Mouse (Mus musculus): ENCODE results near the gene Rsph3a.
A peak's percentile ranks its signal among the peaks of the same experiment; 100 is the strongest.

Rsph3a gene

DNA sequence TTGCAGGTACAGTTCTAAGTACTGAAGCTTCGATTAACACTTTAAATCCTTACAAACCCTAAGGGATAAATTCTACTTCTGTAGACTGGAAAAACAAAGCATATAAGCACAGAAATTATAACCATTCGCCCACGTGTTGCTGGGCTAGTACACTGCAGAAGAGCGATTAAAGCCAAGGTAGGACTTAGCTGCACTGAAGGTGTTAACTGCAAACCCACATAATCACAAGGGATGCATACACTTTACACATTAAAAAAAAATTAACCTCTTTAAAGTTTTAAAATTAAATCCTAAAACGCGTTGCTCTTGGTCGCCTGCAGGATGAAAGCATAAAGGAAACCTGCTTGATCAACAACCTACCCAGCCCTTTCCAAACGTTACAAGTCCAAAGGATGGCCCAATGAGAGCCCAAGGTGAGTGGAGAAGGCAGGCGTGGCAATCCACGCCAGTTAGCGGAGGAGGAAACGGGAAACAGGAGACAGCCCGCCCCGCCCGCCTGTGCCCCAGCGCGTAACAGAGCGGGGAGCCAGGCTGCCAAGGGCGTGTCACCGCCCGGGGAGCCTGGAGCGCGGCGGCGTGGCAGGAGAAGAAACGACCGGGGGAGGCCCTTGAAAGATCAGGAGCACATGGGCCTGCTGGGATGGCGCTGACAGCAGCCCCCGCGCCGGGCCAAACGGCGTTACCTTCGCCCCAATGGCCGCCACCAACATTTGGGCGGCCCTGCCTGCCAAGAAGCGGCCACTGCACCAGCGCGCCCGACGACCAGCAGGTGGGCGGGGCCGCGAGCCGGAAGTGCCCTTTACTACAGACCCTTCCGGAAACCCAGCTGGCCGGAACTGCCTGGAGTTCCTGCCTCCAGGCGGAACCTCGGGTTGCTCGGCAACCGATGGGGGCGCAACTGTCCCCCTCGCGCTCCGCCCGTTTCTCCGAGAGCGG, at the start of gene Rsph3a:
Gene Rsph3a, plus strand, starts transcription at position 498 of the 936 bp plus-strand sequence.
- DNase-seq, result peak; percentile 82 to 86

DNA sequence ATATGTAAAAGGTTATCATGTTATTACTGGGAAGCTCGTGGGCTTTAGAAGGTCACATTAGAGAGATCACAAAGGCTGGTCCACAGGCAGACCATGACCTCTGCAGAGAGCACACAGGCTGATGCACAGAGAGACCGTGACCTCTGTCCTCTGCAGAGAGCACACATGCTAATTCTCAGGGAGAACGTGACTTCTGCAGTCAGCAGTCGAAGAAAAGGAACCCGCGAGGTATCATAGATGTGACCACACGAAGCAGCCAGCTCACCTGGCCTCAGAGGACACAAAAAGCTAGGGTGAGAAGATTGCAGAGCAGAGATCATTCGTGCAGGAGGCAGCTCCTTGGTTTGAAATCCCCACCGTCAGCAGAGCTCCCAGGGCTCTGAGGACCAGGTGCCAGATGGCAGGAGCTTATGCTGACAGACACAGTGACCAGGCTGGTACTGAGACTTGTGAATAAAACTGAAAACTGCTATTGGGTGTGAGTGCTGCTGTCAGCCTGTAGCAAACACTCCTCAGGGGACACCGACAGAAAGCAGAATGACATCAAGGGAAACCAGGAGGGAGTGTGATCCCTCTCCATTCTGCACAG, 49.3 kb upstream of the Rsph3a start:
- DNase-seq, result no peak

DNA sequence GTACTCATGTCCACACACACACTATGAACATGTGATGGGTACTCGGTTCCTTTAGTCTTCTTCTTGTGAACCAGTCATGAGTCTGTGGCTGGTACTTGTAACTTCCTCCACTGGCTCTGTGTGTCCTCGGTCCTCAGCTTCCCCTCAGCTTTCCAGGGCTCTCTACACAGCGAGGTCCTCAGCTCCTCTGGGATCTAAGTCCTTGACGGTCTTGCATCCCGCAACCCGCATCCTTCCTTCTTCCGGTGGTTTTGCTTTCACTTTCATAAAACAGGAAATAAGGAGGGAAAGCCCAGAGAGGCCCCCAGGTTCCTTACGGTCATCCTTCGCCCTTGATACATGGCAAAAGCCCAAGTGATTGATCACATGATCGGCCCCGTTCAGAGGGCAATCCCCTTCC, 48.3 kb upstream of the Rsph3a start:
- DNase-seq, result no peak

DNA sequence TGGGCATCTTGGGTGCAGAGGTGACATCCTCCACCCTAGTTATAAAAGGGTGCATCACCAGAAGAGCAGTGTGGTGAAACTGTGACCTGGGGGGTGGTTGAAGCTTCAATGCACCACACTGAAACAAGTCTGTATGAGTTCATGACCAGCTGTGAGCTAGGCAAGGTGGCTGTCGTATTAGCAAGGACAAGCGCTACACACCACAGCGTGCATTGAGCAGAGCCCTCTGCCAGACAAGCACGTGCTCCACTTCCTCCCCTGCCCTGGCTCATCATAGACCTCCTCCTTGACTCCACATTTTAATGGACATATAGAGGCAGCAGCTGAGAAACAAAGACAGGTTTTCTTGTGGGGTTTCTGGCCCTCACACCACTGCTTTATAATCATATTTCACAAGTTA, 47.7 kb upstream of the Rsph3a start:
- no peak for DNase-seq

DNA sequence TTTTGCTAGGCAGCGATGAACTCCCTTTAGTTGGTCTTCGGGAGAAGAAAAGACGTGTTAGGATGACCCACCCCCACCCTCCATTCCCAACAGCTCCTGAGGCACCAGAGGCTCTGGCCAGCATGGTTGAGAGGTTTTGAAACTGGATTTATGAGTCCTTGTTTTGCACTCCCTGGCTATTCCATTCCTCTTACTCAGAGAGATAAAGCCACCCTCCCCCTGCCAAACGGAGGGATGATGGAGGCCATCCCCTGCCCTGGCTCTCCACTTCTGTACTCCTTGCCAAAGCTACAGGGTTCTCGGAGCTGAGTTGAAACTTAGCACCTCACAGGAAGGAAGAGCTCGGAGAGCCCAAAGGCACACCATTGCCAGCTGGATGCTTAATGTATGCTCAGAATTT, 46.2 kb upstream of the Rsph3a start:
- DNase-seq, result no peak

DNA sequence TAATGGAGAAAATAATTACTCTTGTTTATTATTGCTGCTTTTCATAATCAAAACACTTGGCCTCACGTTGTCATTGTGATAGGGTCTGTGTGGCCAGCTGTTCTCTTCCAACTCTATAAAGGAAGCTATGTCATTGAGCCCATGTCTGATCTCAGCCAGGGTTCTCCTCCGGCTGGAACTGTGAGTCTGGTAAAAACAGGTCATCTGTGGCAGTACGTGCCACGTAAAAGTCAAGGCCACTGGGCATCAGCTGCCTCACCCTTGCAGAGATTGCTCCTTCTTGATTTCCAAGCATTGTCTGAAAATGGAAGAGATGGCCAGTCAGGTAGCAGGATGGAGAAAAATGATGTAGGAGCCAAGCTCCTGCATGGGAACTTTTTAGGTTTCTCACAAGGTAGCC, 45.5 kb upstream of the Rsph3a start:
- no peak for DNase-seq

DNA sequence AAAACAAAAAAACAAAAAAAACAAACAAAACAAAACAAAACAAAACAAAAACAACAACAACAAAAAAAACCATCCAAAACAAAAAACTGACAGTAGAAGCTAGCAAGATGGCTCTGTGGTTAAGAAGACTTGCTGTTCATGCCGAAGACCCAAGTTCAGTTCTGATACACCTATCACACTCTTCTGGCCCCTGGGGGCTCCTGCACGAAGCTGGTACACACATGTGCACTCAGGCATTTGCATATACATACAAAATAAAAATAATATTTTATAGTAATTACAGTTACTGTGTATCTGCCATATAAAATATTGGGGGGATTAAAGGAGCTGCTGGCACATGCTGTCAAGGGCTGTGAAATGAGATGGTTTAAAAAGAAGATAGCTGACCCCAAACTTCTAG, 43.9 kb upstream of the Rsph3a start:
- DNase-seq, result no peak

DNA sequence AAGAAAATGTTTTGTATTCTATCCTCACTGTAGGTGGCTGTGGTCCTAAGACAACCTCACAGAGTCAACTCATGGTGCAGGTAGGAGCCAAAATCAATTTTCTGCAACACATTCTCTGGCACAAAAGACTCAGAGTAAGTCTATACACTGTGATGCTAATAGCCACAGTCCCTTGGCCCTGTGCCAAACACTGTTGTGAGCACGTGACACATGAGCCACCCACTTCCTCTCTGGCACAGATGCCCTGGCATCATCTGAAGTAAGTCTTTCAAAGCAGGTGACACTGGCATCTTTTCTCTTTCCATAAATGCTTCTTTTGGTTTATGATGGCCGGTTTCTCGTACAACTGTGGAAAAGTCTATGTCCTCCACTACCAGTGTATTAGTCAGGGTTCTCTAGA, 43.1 kb upstream of the Rsph3a start:
- no peak for DNase-seq

DNA sequence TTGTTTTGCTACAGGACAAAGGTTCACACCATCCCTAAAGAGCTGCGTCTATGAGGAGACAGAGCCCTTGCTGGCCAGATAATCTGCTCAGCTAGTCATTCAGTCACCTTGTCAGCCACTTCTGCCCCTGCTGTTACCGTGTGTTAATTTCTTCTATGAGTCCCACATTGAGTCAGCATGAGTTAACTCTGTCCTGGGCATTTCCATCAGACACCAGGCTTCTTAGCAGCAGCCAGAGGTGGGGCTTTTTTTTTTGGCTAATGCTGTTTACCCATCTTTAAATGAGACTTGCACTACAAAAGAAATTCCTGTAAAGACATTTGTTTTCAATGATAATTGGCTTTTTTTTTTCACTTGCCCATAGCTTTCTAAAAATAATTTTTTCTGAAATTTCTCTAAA, 40.4 kb upstream of the Rsph3a start:
- DNase-seq, result no peak

DNA sequence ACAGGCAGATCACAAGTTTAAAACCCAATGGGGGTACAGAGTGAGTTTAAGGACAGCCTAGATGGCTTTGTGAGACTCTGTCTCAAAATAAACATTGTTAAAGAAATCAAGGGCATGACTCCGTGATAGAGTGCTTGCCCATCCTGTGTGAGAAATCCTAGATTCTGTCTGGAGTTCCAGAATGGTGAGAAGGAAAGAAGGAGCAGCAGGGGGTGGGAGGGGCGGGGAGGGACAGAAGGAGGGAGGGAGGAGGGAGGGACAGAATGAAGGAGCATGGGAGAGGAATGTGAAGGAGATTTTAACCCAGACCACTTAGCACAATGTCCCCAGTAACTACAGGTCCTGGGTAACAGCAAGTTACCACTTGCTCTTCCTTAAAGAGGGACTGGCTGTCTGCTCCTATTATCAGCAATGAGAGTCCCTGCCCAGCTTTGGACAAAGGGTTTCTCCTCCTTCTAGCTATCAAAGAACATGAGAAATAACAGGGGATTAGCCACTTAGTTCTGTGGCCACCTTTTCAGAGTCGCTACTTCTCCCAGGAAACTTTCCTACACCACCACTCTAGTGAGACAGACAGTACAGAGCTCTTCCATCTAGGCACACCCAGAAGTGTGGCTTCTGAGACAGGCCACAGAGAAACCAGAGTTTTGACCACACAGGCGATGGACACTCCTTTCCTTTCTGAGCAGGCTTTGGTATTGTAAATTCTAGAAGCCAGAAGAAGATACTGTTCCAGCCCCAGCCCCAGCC, 39.3 kb upstream of the Rsph3a start:
- no peak for DNase-seq

DNA sequence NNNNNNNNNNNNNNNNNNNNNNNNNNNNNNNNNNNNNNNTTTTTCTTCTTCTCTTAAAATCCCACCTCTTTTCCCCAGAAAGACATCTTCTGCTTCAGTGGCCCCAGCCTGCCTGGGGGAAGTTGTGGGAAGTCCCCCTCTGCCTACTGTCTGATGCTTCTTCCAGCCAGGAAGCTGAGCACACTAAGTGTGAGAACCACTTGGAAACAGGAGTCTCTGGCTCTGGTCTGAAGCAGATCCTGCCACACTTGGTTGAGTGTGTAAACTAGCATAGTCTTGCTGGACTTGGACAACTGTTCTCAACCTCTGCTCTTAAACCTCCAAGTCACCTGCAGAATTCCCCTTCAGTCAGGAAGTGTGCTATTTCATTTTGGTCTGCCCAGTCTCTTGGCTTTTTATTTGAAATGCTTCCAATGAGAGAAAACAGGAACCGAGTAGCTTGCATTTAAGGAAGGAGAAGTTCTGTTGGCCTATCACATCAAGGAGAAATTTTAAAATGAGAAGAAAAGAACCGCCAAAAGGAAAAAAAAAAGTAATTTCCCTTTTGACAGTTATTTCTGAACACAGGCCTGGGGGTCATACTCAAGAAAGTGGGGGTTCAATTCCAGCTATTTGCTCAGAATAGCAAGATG, 30.7 kb upstream of the Rsph3a start:
- DNase-seq, result no peak

DNA sequence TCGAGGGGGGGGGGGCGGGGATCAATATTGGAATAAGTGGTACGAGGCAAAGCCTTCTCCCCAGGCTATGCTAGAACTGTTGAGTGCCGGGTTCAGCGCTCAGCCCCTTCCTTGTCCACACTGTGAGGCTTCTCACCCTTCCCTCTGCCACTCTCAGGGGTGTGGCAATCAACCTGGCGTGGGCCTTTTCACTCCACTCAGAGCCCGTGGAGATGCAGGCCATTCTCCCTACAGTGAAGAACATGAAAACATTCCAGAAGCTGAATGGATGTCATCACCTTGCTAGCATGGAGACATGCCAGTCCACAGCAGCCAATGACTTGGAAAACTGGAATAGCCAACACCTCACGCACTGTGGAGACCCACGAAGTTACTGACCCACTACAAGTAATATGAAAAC, 29.6 kb upstream of the Rsph3a start:
- DNase-seq, result no peak

DNA sequence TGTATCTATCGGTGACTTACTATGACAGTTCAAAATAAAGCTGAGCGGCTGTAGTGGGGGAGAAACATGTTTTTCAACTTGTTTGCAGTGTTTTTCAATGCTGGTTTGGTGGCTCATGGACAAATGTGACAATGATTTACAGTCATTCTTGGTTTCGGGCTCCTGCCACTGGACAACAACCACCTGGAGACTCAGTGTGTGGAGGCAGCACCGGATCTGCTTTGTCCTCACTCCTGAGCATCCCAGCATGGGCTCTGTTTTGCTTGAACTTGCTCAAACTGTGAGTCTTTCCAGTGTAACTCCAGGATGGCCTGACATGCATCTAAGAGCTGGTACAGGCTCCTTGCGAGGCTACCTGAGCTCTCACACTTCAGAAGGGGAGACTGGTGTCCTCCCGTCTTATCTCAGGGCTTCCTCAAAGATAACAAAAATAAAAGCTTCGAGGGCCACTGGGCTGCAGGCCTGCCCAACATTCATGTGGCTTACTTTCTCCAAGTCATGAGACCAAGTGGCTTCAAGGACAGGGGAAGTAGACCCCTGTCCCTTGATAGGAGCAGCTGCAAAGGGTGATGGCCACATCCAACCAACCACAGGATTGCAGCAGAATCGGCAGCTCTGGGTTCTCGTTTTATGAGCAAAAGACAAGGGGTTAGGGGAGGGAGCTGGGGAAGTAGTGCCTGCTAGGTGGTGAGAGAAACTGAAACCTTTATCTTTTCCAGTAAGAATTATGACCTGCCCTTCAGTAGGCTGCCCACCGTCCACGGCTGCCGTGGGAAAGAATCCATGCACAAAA, 28.4 kb upstream of the Rsph3a start:
- no peak for DNase-seq

DNA sequence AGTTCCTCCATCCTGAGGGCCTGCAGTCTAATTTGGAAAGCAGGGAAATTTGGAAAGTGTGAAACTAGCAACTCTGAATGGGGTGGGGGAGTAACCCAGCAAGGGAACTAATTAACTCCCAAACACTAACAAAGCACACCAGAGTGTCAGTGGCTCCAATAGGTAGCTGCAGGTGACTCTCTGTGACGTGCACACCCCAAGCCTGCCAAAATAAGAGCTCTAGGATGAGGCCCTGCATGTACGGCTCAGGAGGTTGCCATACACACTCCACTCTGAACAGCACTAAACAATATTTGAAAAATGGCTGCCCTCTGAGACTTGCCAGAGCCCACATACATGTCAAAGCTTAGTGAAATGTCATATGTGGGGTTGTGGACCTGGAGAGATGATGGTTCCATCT, 27.1 kb upstream of the Rsph3a start:
- DNase-seq, result no peak

DNA sequence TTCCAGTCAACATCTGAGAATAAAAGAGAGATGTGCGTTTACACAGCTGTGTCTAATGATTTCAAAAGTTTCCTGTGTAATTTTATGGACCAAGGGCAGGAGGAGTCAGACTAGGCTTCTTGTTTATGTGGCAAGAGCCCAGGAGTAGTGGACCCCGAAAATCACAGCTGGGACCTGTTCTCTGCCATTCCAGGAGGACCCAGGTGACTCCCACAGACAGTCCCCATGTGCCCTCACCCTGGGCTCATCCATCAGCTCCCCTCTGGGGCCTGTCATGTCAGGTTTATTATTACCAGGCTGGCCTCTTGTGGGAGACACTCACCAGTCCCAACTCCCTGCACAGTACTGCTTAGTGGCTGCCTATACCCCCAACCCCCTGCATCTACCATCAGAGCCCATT, 26.2 kb upstream of the Rsph3a start:
- DNase-seq, result no peak

DNA sequence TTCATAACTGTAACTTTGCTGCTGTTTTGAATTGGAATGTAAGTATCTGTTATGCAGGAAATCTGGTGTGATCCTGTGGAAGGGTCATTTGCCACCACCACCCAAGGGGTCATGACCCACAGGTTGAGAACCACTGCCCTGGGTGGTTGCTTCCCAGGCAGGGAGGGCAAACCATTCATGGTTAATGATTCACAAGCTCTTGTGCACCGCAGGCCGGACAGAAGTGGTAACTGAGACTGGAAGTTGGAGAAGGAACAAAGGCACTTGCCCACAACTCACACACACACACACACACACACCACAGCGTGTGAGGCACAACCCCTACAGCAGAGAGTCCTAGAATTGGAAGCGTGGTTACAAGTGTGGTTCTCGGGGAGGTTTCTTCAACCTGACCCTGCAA, 22.9 kb upstream of the Rsph3a start:
- no peak for DNase-seq

DNA sequence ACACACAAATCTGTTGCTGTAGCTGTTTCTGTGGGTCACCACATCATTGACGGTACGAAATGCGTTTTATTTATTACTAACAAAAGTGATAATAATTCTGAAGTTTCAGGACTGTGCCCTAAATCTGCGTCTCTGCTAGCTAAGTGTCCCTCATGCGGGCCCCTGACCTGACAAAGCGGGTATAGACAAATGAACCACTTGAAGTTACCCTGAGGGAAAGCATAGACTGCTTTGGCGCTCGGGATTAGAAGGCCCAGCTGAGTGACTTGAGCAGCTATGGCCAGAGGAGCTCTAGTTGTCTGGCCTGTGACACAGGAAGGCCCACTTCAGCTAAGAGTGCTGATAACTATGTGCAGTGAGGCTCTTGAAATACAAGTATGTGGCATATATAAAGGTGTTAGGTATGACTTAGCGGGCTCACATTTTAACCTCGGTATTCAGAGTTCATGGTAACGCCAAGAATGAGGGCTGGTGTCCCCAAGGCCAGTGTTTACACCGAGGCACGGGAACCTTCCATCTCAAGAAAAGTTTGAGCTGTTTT, 21.2 kb upstream of the Rsph3a start:
- no peak for DNase-seq

DNA sequence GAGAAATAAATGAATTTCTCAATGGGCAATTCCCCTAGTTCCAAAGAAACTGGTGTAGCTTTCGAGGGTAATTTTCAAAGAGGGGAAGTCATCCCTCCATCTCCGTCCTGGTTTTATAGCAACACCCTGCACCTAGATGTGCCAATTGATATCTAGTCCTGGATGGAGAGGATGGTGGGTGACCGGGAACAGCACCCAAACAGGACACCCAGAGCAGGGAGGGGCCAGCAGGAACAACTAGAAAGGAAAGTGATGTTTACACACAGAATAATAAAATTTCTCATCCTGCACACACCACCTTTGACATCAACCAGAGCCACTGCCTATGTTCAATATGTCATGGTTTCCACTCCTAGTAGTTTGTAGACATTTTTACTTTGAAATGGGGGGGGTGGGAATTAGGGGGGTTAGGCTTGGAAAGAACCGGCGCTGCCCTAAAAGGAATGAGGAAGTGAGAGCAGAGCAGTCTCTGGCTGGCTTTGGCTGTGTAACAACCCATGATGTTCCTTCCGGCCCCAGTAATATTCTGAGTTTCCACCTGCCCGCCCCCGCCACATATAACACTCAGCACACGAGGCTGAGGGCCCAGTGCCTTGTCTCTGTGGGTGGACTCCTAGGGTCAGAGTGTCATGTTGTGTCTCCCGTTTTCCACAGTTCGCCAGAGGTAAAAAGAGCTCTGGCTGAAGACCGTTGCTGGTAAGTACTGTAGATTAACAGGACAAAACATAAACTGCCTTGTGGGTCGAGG, 19.8 kb upstream of the Rsph3a start, which contains the start of gene Tagap:
Gene Tagap, plus strand, starts transcription at position 588 of the 748 bp plus-strand sequence.
- DNase-seq, result no peak

DNA sequence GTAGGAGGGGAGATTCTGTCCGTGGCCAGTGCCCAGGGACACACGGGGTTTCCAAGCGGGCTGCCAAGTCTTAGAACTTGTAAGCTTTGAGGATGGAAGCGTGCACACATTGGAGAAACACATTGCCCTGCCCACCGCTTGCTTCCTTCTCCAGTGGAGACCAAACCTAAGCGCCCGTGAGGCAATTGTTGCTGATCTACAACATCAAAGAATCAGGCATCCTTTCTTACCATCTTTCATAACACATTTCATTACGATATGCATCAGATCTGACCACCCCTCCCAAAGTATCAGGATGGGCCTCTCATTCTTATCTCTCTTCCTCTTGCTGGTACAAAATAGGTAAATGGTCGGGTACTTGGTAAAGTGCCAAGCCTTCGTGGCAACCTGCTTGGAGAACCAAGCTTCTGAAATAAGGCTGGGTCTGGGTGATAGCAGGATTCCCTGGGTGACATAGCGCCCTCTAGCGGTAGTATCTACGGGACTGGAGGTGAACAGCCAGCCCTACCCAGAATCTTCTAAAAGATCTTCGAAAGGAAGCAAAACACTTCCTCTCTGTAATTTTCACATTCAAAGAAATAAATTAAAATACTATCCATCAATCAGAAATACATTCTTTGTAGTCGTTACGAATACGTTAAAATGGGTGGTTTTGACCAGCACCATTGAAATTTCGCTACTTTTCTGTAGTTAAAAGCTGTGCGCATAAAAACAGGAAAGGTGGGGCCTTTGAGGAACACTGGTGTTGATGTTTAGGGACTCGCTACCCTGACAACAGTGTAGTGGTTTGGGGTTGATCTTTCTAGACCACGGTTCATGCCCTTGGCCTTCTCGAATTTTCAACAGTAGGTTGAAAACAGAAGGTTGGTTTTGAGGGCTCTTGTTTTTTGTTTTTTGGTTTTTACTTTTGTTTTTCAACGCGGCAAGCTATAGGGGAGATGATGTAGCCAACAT, 17.6 kb upstream of the Rsph3a start:
- DNase-seq, result peak; percentile 67 to 71

DNA sequence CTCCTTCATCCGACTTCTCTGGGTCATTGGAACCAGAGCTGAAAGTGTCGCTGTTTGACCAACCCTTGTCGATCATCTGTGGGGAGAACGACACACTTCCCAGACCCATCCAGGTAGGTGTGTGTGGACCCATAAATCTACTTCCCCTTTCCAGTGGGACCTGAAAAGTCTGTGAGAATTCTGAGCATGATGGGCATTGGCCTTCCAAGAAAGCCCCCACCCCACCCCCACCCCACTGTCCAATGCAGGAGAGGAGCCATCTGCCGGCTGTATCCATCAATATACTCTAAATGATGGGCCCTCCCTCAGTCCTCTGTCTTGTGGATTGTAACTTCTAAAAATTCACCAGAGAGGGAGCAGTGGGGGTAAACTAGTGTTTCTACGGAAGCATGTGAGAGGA, 16.8 kb upstream of the Rsph3a start:
- no peak for DNase-seq

Data from cerebellum, postnatal 36 days (tissue).